Mouse (Mus musculus) embryonic fibroblast, embryonic 13.5 days (primary cell): Measurements from ENCODE around the gene Tenm4. TPM values are rescaled to one million over a fixed set of nuclear protein-coding genes. Genes with fewer than 3 reads are reported as not detected.

Experiments used
- H3K27ac ChIP-seq: 2 replicates; pipeline ENCODE4 v1.5.1; 2012; ENCODE audit warnings: low read length, control low read depth, inconsistent platforms; ENCODE audit not compliant: insufficient read depth
- H3K4me1 ChIP-seq: 2 replicates; pipeline ENCODE4 v1.6.1; 2011; ENCODE audit warnings: low read length; ENCODE audit not compliant: control insufficient read depth, insufficient read depth
- H3K4me3 ChIP-seq: 2 replicates; pipeline ENCODE4 v1.5.1; 2011; ENCODE audit warnings: mild to moderate bottlenecking, control low read depth, low read length; ENCODE audit not compliant: insufficient read depth
- CTCF ChIP-seq: IDR thresholded peaks from 2 replicates; pipeline ENCODE4 v1.5.1; 2011; ENCODE audit warnings: mild to moderate bottlenecking, control low read depth, low read length, moderate library complexity, borderline replicate concordance; ENCODE audit not compliant: insufficient read depth
- POLR2A ChIP-seq: IDR thresholded peaks from 2 replicates; pipeline ENCODE4 v1.6.1; 2011; ENCODE audit warnings: low read depth, mild to moderate bottlenecking, control low read depth, low read length, moderate library complexity
- polyA plus RNA-seq: library from polyadenylated mRNA; stranded (reverse); fragments of >200 nt; gene quantifications from 2 replicates; pipeline ENCODE4 v1.2.4, GENCODE M21; 2011; ENCODE audit warnings: low read depth; ENCODE audit not compliant: missing spikeins, insufficient read length

Tenm4 gene
- polyA plus RNA-seq, 1 experiment: 17.3 TPM

DNA sequence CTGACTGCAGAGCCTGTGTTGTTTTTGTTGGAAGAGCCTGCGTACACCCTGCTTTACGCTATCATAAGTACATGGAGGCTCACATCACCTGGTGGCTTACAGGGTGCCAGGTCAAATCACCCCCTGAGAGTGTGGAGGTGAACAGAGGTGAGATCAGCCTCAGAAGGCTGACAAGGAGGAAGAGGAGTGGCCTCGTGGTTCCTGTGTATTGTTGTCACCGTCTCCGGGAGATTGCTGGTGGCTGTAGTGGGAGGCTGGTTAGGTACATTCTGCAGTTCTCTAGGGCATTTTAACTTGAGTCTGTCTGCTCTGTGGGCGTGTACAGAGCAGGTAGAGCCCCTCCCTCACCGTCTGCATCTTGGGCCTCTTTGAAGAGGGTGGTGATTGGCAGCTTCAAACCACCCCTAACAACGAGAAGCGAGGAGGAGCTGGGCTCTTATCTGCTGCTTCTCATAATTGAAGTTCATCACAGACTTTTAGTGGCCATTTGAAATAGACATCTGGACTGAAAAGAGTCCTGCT lies 59.7 kb downstream of the Tenm4 start:
- H3K4me3 ChIP-seq: no peak overlapping the region
- no peak overlapping the region for H3K27ac ChIP-seq
- TF ChIP-seq CTCF (no peak), POLR2A (no peak)
- H3K4me1 ChIP-seq: no peaks in the 10 kb centered on the region

DNA sequence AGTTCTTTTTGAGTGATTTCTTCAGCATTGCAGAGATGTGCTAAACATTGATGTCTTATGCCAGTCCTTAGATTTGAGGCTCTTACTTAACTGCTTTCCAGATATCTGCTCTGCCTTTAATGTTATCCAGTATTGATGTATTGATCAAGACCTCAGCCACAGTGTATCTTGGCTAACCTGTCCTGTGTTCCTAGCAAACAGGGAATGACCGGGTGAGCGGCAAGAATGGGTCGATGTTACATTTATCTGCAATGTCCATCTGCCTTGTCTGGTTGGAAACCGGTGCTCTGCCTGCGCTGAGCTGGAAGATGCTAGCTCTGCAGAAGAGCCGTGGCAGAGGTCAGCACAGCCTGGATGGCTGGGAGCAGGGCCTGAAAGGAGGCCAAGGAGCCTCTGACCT lies 64.8 kb downstream of the Tenm4 start:
- Histone ChIP-seq H3K27ac (no peak overlapping the region), H3K4me3 (no peak overlapping the region), H3K4me1 (no peaks in the 10 kb centered on the region)
- TF ChIP-seq CTCF: no peak
- TF ChIP-seq POLR2A: no peak

DNA sequence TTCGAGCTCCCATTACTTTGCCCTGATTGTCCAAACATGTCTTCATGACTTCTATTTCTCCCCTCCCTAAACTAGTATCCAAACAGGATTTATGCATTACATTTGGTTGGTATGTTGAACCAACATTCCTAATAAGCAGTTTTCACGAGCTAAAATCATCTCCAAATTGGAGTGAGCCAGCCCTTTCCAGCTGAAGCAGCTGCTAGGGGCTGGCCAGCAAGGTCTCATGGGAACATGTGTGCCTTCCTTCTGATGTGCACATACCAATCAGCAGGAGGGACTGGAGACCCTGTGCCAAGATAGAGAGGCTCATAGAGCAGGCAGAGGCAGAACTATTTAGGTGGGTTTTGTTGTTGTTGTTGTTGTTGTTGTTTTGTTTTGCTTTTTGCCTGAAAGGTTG lies 69.6 kb downstream of the Tenm4 start:
- TF ChIP-seq POLR2A (no peak), CTCF (no peak)
- Histone ChIP-seq H3K4me1 (no peaks in the 10 kb centered on the region), H3K27ac (no peak overlapping the region), H3K4me3 (no peak overlapping the region)

DNA sequence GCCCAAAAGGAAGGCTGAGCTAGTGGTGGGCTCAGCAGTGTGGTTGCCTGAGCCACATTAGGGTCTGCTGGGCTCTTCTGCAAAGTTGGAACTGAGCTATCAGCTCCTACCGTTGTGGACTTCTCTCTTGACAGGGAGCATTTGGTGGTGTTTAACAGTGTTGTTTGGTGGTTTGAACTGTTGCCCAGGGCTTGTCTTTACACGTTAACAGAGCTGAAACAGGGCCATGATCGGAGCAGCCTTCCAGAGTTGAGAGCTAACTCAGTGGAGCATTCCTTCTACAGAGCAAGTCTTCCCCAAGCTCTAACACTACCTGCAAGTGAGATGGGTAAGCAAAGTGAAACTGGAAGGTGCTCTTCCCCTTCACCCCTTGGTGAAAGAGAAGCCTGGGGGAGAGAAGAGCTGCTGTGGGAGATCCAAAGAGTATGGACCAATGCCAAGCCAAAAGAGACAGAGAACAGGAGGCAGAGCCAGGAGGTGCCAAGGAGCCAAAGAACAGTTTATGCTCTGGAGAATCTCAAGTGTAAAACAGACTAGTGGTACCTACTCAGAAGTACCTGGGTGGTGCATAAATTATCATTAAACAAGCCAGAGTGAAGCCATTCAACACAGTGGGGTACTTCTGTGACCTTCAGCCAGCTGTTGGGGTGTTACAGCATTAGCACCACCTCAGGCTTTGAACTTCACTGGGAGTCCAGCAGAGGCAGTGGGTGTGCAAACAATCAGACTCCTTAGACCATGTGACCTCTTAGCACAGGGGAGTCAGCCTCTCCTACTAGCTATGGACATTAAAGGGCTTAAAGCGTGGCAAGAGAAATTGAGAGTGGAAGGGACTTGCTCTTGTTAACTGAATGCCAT lies 71.5 kb downstream of the Tenm4 start:
- Histone ChIP-seq H3K4me1 (no peaks in the 10 kb centered on the region), H3K27ac (no peak overlapping the region), H3K4me3 (no peak overlapping the region)
- no peak for TF ChIP-seq POLR2A
- no peak for TF ChIP-seq CTCF

DNA sequence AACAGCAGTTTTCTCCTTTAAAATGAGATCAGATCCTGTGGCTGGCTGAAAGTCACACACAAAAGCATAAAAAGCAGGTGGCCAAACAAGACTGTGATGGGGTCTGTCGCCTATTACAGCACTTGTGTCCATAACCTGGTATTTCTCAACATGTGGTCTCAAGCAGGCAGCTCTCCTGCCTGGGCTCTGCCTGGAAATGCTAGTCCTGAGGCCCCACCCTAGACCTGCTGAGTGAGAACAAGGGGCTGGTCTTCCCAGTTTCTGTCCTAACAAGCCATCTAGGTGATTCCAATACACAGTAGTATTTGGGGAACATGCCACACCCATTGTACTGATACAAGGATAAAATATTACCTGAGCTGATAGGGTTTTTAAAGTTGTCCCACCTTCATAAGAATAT lies 73.8 kb downstream of the Tenm4 start:
- H3K27ac ChIP-seq: no peak overlapping the region
- TF ChIP-seq POLR2A (no peak), CTCF (no peak)

DNA sequence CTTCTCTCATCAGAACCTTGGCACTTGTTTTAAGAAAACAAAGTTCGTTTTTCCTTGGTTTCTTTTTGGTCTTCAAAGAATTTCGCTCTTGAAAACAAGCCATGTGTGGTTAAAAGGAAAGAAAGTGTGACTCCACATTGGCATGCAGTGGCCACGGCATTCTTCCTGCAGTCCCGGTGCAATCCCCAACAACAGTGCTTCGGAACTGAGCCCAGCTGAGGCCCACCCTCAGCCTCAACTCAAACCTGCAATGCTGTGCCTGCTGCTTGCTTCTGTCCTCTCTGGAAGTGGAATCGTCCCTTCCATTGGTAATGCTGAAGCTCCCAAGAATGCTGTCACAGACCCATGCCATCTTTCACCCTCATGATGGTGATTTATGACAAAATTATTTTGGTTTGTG lies 88.6 kb downstream of the Tenm4 start:
- Histone ChIP-seq H3K27ac (no peak overlapping the region), H3K4me3 (no peak overlapping the region), H3K4me1 (no peaks in the 10 kb centered on the region)
- TF ChIP-seq POLR2A (no peak), CTCF (no peak)

More for the DNA sequence above, 73.8 kb downstream of the Tenm4 start:
- H3K4me3 ChIP-seq: no peak overlapping the region
- no peaks in the 10 kb centered on the region for H3K4me1 ChIP-seq

DNA sequence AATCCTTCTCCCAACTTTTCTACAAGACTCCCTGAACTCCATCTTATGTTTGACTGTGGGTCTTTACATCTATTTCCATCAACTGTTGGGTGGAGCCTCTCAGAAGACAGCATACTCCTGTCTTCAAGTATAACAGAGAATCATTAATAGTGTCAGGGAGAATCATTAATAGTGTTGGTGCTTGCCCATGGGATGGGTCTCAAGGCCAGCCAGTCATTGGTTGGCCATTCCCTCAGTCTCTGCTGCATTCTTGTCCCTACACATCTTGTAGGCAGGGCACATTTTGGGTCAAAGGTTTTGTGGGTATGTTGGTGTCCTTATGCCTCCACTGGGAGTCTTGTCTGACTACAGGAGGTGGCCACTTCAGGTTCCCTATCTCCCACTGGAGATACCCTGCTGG lies 91.1 kb downstream of the Tenm4 start:
- Histone ChIP-seq H3K4me1 (no peaks in the 10 kb centered on the region), H3K27ac (no peak overlapping the region), H3K4me3 (no peak overlapping the region)
- TF ChIP-seq POLR2A (no peak), CTCF (no peak)

DNA sequence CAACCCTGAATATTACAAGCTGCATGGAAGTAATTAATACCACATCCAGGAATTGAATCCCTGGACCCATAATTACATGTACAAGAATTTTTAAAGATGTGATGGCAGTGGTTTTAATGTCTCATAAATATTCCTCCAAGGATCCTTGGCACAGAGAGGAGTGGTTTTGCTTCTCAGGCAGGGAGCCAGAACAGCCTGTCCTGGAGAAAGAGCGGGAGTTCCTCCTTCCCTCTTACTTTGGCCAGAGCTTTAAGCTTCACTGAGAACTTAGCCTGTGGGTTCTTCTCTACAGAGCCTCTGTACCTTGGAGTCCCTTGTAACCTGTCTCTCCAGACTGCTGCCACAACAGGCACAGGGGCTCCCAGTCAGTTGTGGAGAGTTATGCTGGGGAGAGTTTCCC lies 94.9 kb downstream of the Tenm4 start:
- TF ChIP-seq CTCF: no peak
- TF ChIP-seq POLR2A: no peak
- Histone ChIP-seq H3K4me1 (no peaks in the 10 kb centered on the region), H3K4me3 (no peak overlapping the region), H3K27ac (no peak overlapping the region)

DNA sequence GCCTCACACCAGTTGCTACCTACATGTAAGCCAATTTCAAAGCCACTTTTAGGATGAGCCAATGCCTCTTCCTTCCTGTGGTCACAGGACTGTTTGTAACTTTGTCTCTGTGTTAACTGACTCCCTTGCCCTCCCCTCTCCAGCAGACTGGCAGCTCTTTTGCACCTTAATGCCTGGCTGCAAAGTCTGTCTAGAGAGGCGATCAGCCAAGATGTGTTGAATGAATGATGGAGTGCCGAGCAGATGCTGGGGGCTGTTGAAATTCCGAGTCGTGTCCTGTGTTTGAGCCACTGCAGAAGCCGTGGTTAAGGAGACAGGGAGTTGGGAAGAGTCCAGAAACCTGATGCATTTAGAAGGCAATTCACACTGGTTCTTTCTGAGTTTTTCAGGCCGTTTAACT lies 96.2 kb downstream of the Tenm4 start:
- no peaks in the 10 kb centered on the region for H3K4me1 ChIP-seq
- no peak overlapping the region for H3K4me3 ChIP-seq
- TF ChIP-seq POLR2A (no peak), CTCF (no peak)
- no peak overlapping the region for H3K27ac ChIP-seq

DNA sequence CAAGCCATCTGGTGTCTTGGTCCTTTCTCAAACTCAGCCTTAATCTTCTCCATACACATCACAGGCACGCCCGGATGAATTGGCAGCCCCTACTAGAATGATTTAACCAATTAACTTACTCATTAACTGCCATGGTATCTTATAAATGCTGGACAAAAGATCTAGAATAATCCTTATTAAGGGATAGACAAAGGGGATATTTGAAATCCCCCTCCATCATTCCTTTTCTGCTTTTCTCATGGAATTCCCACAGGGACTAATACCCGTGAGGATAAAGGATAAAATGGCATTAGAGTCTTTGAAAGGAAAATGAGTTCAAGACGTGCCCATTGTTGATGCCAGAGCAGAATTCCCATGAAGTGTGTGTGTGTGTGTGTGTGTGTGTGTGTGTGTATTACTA lies 99.6 kb downstream of the Tenm4 start:
- Histone ChIP-seq H3K4me1 (no peaks in the 10 kb centered on the region), H3K27ac (no peak overlapping the region), H3K4me3 (no peak overlapping the region)
- TF ChIP-seq CTCF: no peak
- no peak for TF ChIP-seq POLR2A
